13 mouse cellular contexts compared by ENCODE assay signal in the genomic region with DNA sequence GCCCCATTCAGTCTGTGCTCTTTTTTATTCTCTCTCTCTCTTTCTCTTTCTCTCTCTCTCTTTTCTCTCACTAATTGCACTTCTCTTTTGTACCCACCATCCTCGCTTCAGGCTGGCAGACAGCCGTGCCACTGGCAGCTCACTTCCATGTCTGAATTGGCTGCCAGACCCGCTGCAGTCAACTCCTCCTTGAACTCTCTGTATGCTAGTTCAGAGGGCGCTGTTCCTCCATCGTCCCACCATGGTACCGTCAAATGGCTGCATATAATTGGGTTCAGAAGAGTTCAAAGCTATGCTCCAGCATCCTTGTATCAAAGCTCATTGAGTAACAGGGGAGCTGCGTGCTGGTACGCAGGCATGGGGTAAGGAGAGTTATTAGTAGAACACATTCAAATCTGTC.
"Had no signal": no experiment of that assay in that cellular context is flagged by ENCODE, and none has a peak within 500 bp of the region (broad histone marks: within the 10 kb centered on the region; RNA-seq: fewer than 3 reads in every experiment).

No protein-coding gene starts in this region.

- H3K4me3 ChIP-seq: kidney, embryonic 15.5 days; liver, embryonic 15.5 days; midbrain, embryonic 13.5 days had no signal

- H3K9ac ChIP-seq: kidney, embryonic 15.5 days; liver, embryonic 15.5 days; midbrain, embryonic 13.5 days had no signal

- H3K27ac ChIP-seq: kidney, embryonic 15.5 days; liver, embryonic 15.5 days; midbrain, embryonic 13.5 days had no signal

- DNase-seq: kidney, adult 2 months; kidney, postnatal 14 days; lung, adult 2 months; lung, postnatal 36 days; right cerebral cortex, postnatal 25 days; spleen, adult 18-20 months; thymus, adult 18-20 months; thymus, postnatal 14 days had no signal

- H3K4me1 ChIP-seq: liver, embryonic 15.5 days had no signal

- H3K36me3 ChIP-seq: kidney, embryonic 15.5 days; liver, embryonic 15.5 days; midbrain, embryonic 13.5 days had no signal

- H3K4me2 ChIP-seq: kidney, embryonic 15.5 days; liver, embryonic 11.5 days; liver, embryonic 15.5 days; midbrain, embryonic 13.5 days had no signal

- ATAC-seq: lung, postnatal 0 days; midbrain, embryonic 13.5 days had no signal

- H3K9me3 ChIP-seq: kidney, embryonic 15.5 days; liver, embryonic 15.5 days; midbrain, embryonic 13.5 days had no signal

- H3K27me3 ChIP-seq: kidney, embryonic 15.5 days; liver, embryonic 15.5 days; midbrain, embryonic 13.5 days had no signal
